Mouse (Mus musculus) MEL (cell line): ENCODE measurements around the gene Trem1. TPM values are rescaled to one million over a fixed set of nuclear protein-coding genes. Genes with fewer than 3 reads are reported as not detected.

ENCODE experiments used
- DNase-seq: peaks from one replicate; pipeline ENCODE4 v3.0.0; 2011; ENCODE audit warnings: low read depth, low spot score
- H3K27ac ChIP-seq: 2 replicates; pipeline ENCODE4 v1.5.1; 2012; ENCODE audit warnings: low read depth, mild to moderate bottlenecking, control low read depth, low read length, moderate library complexity; ENCODE audit not compliant: control insufficient read depth
- H3K27me3 ChIP-seq, 2 experiments: fragments of 150-350 bp in 1 of 2; sonication (generic) in 1 of 2; 2 replicates each; pipeline ENCODE4 v1.6.1; 2012; ENCODE audit warnings: low read length in 2 of 2, mild to moderate bottlenecking in 2 of 2, improper control_type of control experiment in 1 of 2, moderate library complexity in 1 of 2; ENCODE audit not compliant: insufficient read depth in 2 of 2, control insufficient read depth in 1 of 2
- H3K36me3 ChIP-seq, 2 experiments: 2 replicates each; pipeline ENCODE4 v1.6.1; 2012 to 2014; ENCODE audit warnings: low read length in 2 of 2, improper control_type of control experiment in 1 of 2, inconsistent platforms in 1 of 2, mild to moderate bottlenecking in 1 of 2; ENCODE audit not compliant: insufficient read depth in 2 of 2, control insufficient read depth in 1 of 2
- H3K4me1 ChIP-seq, 2 experiments: fragments of 150-350 bp in 1 of 2; sonication (generic) in 1 of 2; 2 replicates each; pipeline ENCODE4 v1.6.1; 2012; ENCODE audit warnings: low read length in 2 of 2, improper control_type of control experiment in 1 of 2, mild to moderate bottlenecking in 1 of 2; ENCODE audit not compliant: insufficient read depth in 2 of 2, control insufficient read depth in 1 of 2
- H3K4me3 ChIP-seq, 2 experiments: fragments of 150-350 bp in 1 of 2; sonication (generic) in 1 of 2; 2 replicates each; pipeline ENCODE4 v1.5.1; 2012; ENCODE audit warnings: low read depth in 2 of 2, low read length in 2 of 2, mild to moderate bottlenecking in 2 of 2, moderate library complexity in 2 of 2, control low read depth in 1 of 2, improper control_type of control experiment in 1 of 2; ENCODE audit not compliant: control insufficient read depth in 1 of 2, insufficient read depth in 1 of 2
- H3K79me2 ChIP-seq: 2 replicates; pipeline ENCODE4 v1.6.1; 2012; ENCODE audit warnings: mild to moderate bottlenecking, low read length, moderate library complexity; ENCODE audit not compliant: control insufficient read depth, poor library complexity, insufficient read depth
- H3K9ac ChIP-seq: 2 replicates; pipeline ENCODE4 v1.6.1; 2012; ENCODE audit warnings: low read depth, mild to moderate bottlenecking, control low read depth, low read length, moderate library complexity; ENCODE audit not compliant: control insufficient read depth, poor library complexity, severe bottlenecking
- H3K9me3 ChIP-seq: fragments of 150-350 bp; sonication (generic); replicated peaks from 2 replicates; pipeline ENCODE4 v1.6.1; 2012; ENCODE audit warnings: mild to moderate bottlenecking, low read length, improper control_type of control experiment, moderate library complexity; ENCODE audit not compliant: insufficient read depth
- CTCF ChIP-seq, 3 experiments: IDR thresholded peaks in 2 of 3; conservative IDR thresholded peaks in 1 of 3; 2 replicates each; pipeline ENCODE4 v1.5.1; 2011 to 2012; ENCODE audit warnings: low read length in 3 of 3, low read depth in 2 of 3, mild to moderate bottlenecking in 2 of 3, improper control_type of control experiment in 1 of 3, inconsistent platforms in 1 of 3, mixed read lengths in 1 of 3, moderate library complexity in 1 of 3; ENCODE audit not compliant: control insufficient read depth in 1 of 3, insufficient read depth in 1 of 3, poor library complexity in 1 of 3, severe bottlenecking in 1 of 3
- ETS1 ChIP-seq: IDR thresholded peaks from 2 replicates; pipeline ENCODE4 v1.6.1; 2012; ENCODE audit warnings: low read depth, mild to moderate bottlenecking, inconsistent platforms, low read length, improper control_type of control experiment, moderate library complexity
- GABPA ChIP-seq: IDR thresholded peaks from 2 replicates; pipeline ENCODE4 v1.6.1; 2012; ENCODE audit warnings: low read depth, mild to moderate bottlenecking, inconsistent platforms, low read length, improper control_type of control experiment, moderate library complexity
- MAX ChIP-seq: IDR thresholded peaks from 2 replicates; pipeline ENCODE4 v1.6.1; 2011; ENCODE audit warnings: low read length, improper control_type of control experiment
- MEF2A ChIP-seq: IDR thresholded peaks from 2 replicates; pipeline ENCODE4 v1.6.1; 2014; ENCODE audit warnings: low read depth, mild to moderate bottlenecking, inconsistent platforms, low read length, improper control_type of control experiment; ENCODE audit not compliant: poor library complexity, insufficient replicate concordance, severe bottlenecking; ENCODE audit errors: extremely low read depth
- MXI1 ChIP-seq: IDR thresholded peaks from 2 replicates; pipeline ENCODE4 v1.6.1; 2011; ENCODE audit warnings: mild to moderate bottlenecking, low read depth, low read length, improper control_type of control experiment
- POLR2A ChIP-seq, 2 experiments: IDR thresholded peaks; 2 replicates each; pipeline ENCODE4 v1.6.1; 2011 to 2012; ENCODE audit warnings: low read length in 2 of 2, mild to moderate bottlenecking in 2 of 2, control low read depth in 1 of 2, improper control_type of control experiment in 1 of 2, low read depth in 1 of 2, moderate library complexity in 1 of 2; ENCODE audit not compliant: control insufficient read depth in 1 of 2, insufficient read depth in 1 of 2, poor library complexity in 1 of 2
- POLR2AphosphoS2 ChIP-seq: IDR thresholded peaks from 2 replicates; pipeline ENCODE4 v1.6.1; 2011; ENCODE audit warnings: low read length, improper control_type of control experiment
- POLR2AphosphoS5 ChIP-seq: IDR thresholded peaks from 2 replicates; pipeline ENCODE4 v1.6.1; 2012; ENCODE audit warnings: low read depth, borderline replicate concordance, mild to moderate bottlenecking, inconsistent platforms, low read length, moderate library complexity, mixed read lengths
- RAD21 ChIP-seq: IDR thresholded peaks from 2 replicates; pipeline ENCODE4 v1.6.1; 2011; ENCODE audit warnings: mild to moderate bottlenecking, low read depth, low read length, improper control_type of control experiment
- RCOR1 ChIP-seq: IDR thresholded peaks from 2 replicates; pipeline ENCODE4 v1.6.1; 2012; ENCODE audit warnings: low read depth, mild to moderate bottlenecking, inconsistent platforms, low read length, improper control_type of control experiment
- SIN3A ChIP-seq: IDR thresholded peaks from 2 replicates; pipeline ENCODE4 v1.6.1; 2012; ENCODE audit warnings: low read length, improper control_type of control experiment, inconsistent platforms
- SMC3 ChIP-seq: IDR thresholded peaks from 2 replicates; pipeline ENCODE4 v1.6.1; 2011; ENCODE audit warnings: low read depth, low read length, improper control_type of control experiment
- USF1 ChIP-seq: IDR thresholded peaks from 2 replicates; pipeline ENCODE4 v1.6.1; 2014; ENCODE audit warnings: low read depth, mild to moderate bottlenecking, inconsistent platforms, low read length, improper control_type of control experiment, moderate library complexity
- ZC3H11A ChIP-seq: IDR thresholded peaks from 2 replicates; pipeline ENCODE4 v1.6.1; 2012; ENCODE audit warnings: low read depth, mild to moderate bottlenecking, inconsistent platforms, low read length, improper control_type of control experiment
- ZMIZ1 ChIP-seq: IDR thresholded peaks from 2 replicates; pipeline ENCODE4 v1.6.1; 2012; ENCODE audit warnings: low read depth, mild to moderate bottlenecking, inconsistent platforms, low read length, improper control_type of control experiment, moderate library complexity
- ZNF384 ChIP-seq: IDR thresholded peaks from 2 replicates; pipeline ENCODE4 v1.6.1; 2012; ENCODE audit warnings: low read depth, mild to moderate bottlenecking, inconsistent platforms, low read length, improper control_type of control experiment
- polyA plus RNA-seq, 2 experiments: library from polyadenylated mRNA; stranded (reverse) in 1 of 2; unstranded in 1 of 2; fragments of >175 nt in 1 of 2; fragments of >200 nt in 1 of 2; gene quantifications; 2 replicates each; pipeline versions ENCODE4 v1.2.1 to v1.2.4; 2012; ENCODE audit warnings: low replicate concordance in 2 of 2, low read depth in 1 of 2; ENCODE audit not compliant: insufficient read length in 2 of 2, insufficient read depth in 1 of 2, missing spikeins in 1 of 2
- total RNA-seq: library from RNA; depleted of rRNA; stranded (reverse); fragments of 300-350 nt; gene quantifications from 2 replicates; pipeline ENCODE4 v1.2.3, GENCODE M21; 2012

The Trem1 gene
- total and polyA plus RNA-seq, 3 experiments = 0.06 TPM; not detected in 2

DNA sequence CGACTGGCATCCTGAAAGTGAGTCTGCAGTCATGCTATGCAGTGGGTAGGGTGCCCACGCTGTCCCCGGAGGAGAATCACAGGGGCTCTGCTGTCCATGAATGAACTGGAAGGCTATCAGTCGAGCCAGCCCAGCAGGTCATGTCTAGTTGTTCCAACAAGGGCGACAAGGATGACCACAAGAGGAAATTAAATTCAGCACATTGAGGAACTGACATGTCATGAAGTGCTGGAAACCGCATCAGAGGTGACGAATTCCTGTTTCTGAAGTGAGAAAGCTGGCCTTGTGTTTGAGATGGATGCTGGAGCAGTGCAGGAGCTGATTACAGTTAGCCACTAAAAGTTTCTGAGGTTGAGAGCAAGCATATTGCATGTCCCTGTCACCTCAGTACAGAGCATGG is 1.9 kb upstream of the Trem1 start:
- Histone ChIP-seq H3K27ac (no peak overlapping the region), H3K36me3 (no peaks in the 10 kb centered on the region), H3K79me2 (no peaks in the 10 kb centered on the region), H3K9me3 (no peaks in the 10 kb centered on the region), H3K27me3 (peaks cover 0 to 6% of the 10 kb centered on the region in 2 experiments; a peak in 2 of 4 replicates), H3K4me3 (no peak overlapping the region), H3K4me1 (no peaks in the 10 kb centered on the region), H3K9ac (no peak overlapping the region)
- TF ChIP-seq SIN3A (no peak), POLR2AphosphoS2 (no peak), CTCF (IDR thresholded peaks at IDR 0.05 in 2 of 3, conservative IDR thresholded peaks at IDR 0.05 in 1 of 3; ENCODE audit: control insufficient read depth in 1 of 3, insufficient read depth in 1 of 3, low read depth in 2 of 3, low read length in 3 of 3, poor library complexity in 1 of 3, severe bottlenecking in 1 of 3) (no peak), ETS1 (no peak), GABPA (no peak), RCOR1 (no peak), POLR2AphosphoS5 (no peak), USF1 (no peak)
- no peak for DNase-seq

DNA sequence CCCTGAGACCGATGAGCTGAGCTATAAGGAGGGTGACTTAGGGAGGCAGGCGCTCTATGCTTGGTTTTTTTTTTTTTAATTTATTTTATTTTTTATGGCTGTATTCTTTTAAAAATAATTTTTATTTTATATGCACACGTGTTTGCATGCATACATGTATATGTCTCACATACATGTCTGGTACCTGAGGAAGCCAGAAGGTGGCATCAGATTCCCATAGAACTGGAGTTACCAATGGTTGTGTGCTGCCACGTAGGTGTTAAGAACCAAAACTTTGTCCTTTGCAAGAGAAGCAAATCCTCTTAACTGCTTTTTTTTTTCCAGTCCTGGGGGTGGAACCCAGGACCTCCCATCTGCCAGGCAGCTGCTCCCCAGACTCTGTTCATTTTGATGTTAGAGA is 1.2 kb downstream of the Trem1 start:
- TF ChIP-seq MAX (no peak), CTCF (IDR thresholded peaks at IDR 0.05 in 2 of 3, conservative IDR thresholded peaks at IDR 0.05 in 1 of 3; ENCODE audit: control insufficient read depth in 1 of 3, insufficient read depth in 1 of 3, low read depth in 2 of 3, low read length in 3 of 3, poor library complexity in 1 of 3, severe bottlenecking in 1 of 3) (peak in 1 of 3 experiments; percentile 41; a peak in 2 of 6 replicates), ZMIZ1 (no peak), POLR2A (IDR thresholded peaks at IDR 0.05; ENCODE audit: control insufficient read depth in 1 of 2, insufficient read depth in 1 of 2, low read depth in 1 of 2, low read length in 2 of 2, poor library complexity in 1 of 2) (no peak), MEF2A (no peak), RAD21 (peak; percentile 55), POLR2AphosphoS2 (no peak), MXI1 (no peak), ZC3H11A (peak; percentile 42), ZNF384 (no peak), SMC3 (peak; percentile 54)
- Histone ChIP-seq H3K4me3 (no peak overlapping the region), H3K79me2 (no peaks in the 10 kb centered on the region), H3K9ac (no peak overlapping the region), H3K36me3 (no peaks in the 10 kb centered on the region), H3K27ac (no peak overlapping the region), H3K27me3 (peaks cover 0 to 4% of the 10 kb centered on the region in 2 experiments; a peak in 2 of 4 replicates), H3K9me3 (no peaks in the 10 kb centered on the region), H3K4me1 (no peaks in the 10 kb centered on the region)
- DNase-seq = peak; percentile 15
